Comparison of ENCODE assay signal across 9 mouse cellular contexts in the genomic region with DNA sequence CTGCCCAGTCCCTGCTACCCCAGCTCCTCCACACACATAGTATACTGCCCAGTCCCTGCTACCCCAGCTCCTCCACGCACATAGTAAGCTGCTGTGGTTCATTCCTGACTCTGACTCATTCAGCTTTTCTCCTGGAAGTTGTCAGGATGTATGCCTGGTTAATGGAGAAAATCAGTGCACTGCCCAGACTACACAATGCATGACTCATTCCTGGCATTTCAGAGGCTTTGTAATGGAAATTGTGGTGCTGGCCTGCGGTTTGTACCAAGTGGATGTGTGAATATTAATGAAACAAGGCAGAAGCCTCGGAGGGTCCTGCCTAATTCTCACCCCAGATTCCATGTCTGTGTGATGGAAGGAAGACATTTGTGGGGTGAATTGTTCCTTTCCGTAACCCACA.
DNase-seq lines count a peak whose midpoint lies in the region; ATAC-seq and TF ChIP-seq lines count a peak whose summit lies in the region.
"Had no signal": no experiment of that assay in that cellular context is flagged by ENCODE, and none has a peak within 500 bp of the region (broad histone marks: within the 10 kb centered on the region; RNA-seq: fewer than 3 reads in every experiment).

No protein-coding gene starts in this region.

- no peak overlapping the region for H3K9ac ChIP-seq in ES-E14 (ENCODE audit: insufficient read depth, low read depth, low read length, poor library complexity, severe bottlenecking)
- H3K9ac ChIP-seq in midbrain, embryonic 13.5 days (replicated peaks), result no peak overlapping the region

- WGBS in midbrain, embryonic 13.5 days, result 7% methylated on average over 4 of the region's 4 CpGs

- H3K4me2 ChIP-seq in midbrain, embryonic 13.5 days (replicated peaks), result 0 out of 2 replicates have a peak overlapping the region, but pooled peaks have one; percentile 15

- H3K36me3 ChIP-seq in ES-E14 (ENCODE audit: control insufficient read depth, insufficient read depth, low read length, poor library complexity, severe bottlenecking), result no peaks in the 10 kb centered on the region; the same call in 1 of the 2 replicates
- no peaks in the 10 kb centered on the region for H3K36me3 ChIP-seq in midbrain, embryonic 13.5 days

- in situ Hi-C loops in ES-E14 (cut with MboI; ENCODE audit: low sequenced_read_pairs in 2 of 2, unreplicated experiment in 2 of 2), result no loop called here

- DNase-seq in heart, adult 11 months, result peak; percentile 83
- DNase-seq in heart, adult 8-10 months (ENCODE audit: low spot score), result no peak
- DNase-seq in ES-E14 (ENCODE audit: low read depth, low spot score), result peak; percentile 61
- DNase-seq in gastrocnemius, adult 8-10 months (ENCODE audit: low spot score in 2 of 2), result no peak
- no peak for DNase-seq in right cerebral cortex, postnatal 10 days (ENCODE audit: low spot score in 2 of 2)
- DNase-seq in kidney, postnatal 10 days, result no peak
- DNase-seq: cerebellum, adult 18-20 months had no signal

- no peak overlapping the region for H3K4me3 ChIP-seq in ES-E14 (ENCODE audit: insufficient read depth in 1 of 2, low read depth in 1 of 2, low read length in 2 of 2, poor library complexity in 1 of 2, severe bottlenecking in 1 of 2)
- no peak overlapping the region for H3K4me3 ChIP-seq in embryonic fibroblast, embryonic 13.5 days (ENCODE audit: insufficient read depth, low read length)
- no peak overlapping the region for H3K4me3 ChIP-seq in midbrain, embryonic 13.5 days (replicated peaks)

- peak; percentile 90 for ATAC-seq in midbrain, embryonic 13.5 days

- TF ChIP-seq POLR2A in embryonic fibroblast, embryonic 13.5 days (IDR thresholded peaks at IDR 0.05; ENCODE audit: low read depth, low read length), result no peak

- H3K9me3 ChIP-seq in ES-E14 (ENCODE audit: control insufficient read depth, insufficient read depth, low read depth, low read length), result no peaks in the 10 kb centered on the region
- H3K9me3 ChIP-seq in midbrain, embryonic 13.5 days, result no peaks in the 10 kb centered on the region

- no peak overlapping the region for H3K27ac ChIP-seq in ES-E14 (ENCODE audit: insufficient read depth, low read depth, low read length, poor library complexity, severe bottlenecking)
- peak overlapping the region; percentile 77 for H3K27ac ChIP-seq in embryonic fibroblast, embryonic 13.5 days (ENCODE audit: insufficient read depth, low read length)
- peak overlapping the region; percentile 59 for H3K27ac ChIP-seq in midbrain, embryonic 13.5 days

- TF ChIP-seq CTCF in embryonic fibroblast, embryonic 13.5 days (IDR thresholded peaks at IDR 0.05; ENCODE audit: borderline replicate concordance, insufficient read depth, low read length), result no peak

- no peaks in the 10 kb centered on the region for H3K27me3 ChIP-seq in midbrain, embryonic 13.5 days

- peaks cover 0 to 7% of the 10 kb centered on the region in 2 experiments; a peak in 2 of 4 replicates for H3K4me1 ChIP-seq in ES-E14 (ENCODE audit: control insufficient read depth in 2 of 2, insufficient read depth in 2 of 2, low read length in 2 of 2, poor library complexity in 1 of 2)
- H3K4me1 ChIP-seq in embryonic fibroblast, embryonic 13.5 days (ENCODE audit: control insufficient read depth, insufficient read depth, low read length), result peaks cover 30% of the 10 kb centered on the region
- H3K4me1 ChIP-seq in midbrain, embryonic 13.5 days (replicated peaks), result peaks cover 10% of the 10 kb centered on the region

TF ChIP-seq in ES-E14, 5 proteins besides CTCF, POLR2A, EP300 and RAD21:
- no peak for TF ChIP-seq HCFC1 (IDR thresholded peaks at IDR 0.05; ENCODE audit: borderline replicate concordance, insufficient read depth, low read length)
- TF ChIP-seq MAFK (IDR thresholded peaks at IDR 0.05; ENCODE audit: insufficient read depth, low read depth, low read length), result no peak
- no peak for TF ChIP-seq ZC3H11A (IDR thresholded peaks at IDR 0.05; ENCODE audit: borderline replicate concordance, low read depth, low read length)
- peak; percentile 72 for TF ChIP-seq CHD2 (IDR thresholded peaks at IDR 0.05; ENCODE audit: low read depth, low read length)
- no peak for TF ChIP-seq ZNF384 (IDR thresholded peaks at IDR 0.05; ENCODE audit: low read depth, low read length)

Comparison
In these comparisons a context has a peak if more than half of its experiments do, and no peak if none do; other contexts are left out.
1. DNase-seq: peak in heart, adult 11 months (single experiment) and ES-E14 (single experiment); none in heart, adult 8-10 months (single experiment), gastrocnemius, adult 8-10 months (0 of 2), right cerebral cortex, postnatal 10 days (0 of 2) and kidney, postnatal 10 days (single experiment).